Mouse (Mus musculus) spleen, adult 18-20 months (tissue): ENCODE measurements around the gene 1700001C19Rik.
"Not testable (repeated sequence)": the region's sequence is repeated elsewhere in the genome, so short reads cannot be mapped to it uniquely, and the experiment has no call there.

Source experiments
- DNase-seq, 2 experiments: peaks; one replicate each; pipeline ENCODE4 v3.0.0; 2022; ENCODE audit warnings: mixed read lengths in 2 of 2

1700001C19Rik gene

DNA sequence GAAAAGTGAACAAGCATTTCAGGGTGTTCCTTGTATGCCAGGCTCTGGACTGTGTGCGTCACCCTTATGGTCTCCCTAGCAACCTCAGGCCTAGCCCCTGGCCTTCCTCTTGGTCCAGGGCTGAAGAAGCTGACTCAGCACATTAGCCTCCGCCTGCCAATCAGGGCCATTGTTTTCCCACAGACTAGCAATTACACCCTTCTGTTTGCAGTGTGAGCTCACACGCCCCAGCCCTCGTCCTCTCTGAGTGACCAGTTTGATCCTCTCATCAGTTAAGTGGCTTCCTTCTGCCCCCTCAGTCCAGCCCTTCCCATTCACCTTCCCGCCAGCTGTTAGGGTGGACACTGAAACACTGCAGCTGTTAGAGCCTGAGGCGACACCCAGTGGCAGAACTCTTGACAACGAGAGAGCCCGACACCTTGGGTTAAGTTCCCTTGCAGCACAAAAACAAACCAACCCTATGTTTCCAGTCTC is 8.3 kb downstream of the 1700001C19Rik start:
- no peak for DNase-seq

DNA sequence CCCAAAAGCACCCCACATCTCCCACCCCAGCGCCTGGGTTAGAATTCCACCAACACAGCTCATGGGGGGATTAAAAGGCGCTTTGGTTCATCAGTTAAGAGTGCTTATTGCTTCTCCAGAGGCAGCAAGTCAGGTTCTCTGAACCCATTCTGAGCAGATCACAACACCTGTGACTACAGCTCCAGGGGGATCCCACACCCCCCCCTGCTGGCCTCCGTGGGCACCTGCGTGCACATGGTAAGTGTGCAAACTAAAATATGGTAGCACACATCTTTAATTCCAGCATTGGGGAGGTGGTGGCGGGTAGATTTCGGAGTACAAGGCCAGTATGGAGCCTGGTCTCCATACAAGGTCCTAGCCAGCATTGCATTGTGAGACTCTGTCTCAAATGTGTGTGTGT is 9.9 kb downstream of the 1700001C19Rik start:
- no peak for DNase-seq

DNA sequence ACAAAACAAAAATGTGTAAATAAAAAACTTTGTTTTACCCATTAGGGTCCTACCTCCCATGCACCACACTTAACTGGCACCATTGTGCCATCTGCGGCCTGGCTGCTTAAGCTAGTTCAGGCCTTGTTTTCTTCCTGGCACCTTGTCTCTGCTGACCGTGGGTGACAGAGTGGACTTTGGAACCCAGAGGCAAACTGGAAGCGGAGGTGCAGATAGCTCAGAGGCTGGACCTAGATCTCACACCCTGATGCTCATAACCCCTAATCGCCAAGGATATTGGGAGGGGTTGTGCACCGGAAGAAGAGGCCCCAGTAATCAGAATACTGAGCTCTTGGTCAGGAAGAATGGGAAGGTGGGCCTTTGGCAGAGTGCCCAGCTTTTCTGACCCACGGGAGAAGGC is 13.0 kb downstream of the 1700001C19Rik start:
- DNase-seq, result no peak

DNA sequence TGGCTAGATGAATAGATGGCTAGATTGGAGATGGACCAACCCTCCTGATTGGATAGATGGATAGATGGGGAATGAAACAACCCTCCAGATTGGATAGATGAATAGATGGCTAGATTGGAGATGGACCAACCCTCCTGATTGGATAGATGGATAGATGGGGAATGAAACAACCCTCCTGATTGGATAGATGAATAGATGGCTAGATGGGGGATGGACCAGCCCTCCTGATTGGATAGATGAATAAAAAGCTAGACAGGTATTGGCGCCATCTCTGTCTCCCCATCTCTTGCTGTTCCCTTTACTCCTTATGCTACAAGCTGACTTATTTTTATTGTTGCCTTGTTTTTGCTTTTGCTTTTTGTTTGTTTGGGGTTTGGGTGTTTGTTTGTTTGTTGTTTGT is 14.6 kb downstream of the 1700001C19Rik start:
- DNase-seq, result not testable (repeated sequence)

DNA sequence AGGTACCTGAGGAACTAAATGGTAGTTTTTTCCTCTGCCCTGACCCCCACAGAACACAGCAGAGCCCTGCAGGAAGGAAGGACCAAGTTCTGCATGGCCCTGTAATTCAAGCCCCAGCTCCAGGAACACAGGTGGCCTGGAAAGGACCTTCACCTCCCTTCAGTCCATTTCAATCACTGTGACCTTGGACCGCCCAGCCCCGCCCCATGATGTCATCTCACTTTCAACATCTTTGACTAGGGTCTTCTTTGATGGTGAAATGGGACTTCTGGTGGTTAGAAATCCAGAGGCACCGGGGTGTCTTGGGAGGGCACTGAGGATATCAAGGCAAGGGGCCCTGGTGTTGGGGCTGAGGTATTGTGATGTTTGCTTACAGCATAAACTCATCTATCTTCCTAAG is 15.6 kb downstream of the 1700001C19Rik start:
- no peak for DNase-seq

DNA sequence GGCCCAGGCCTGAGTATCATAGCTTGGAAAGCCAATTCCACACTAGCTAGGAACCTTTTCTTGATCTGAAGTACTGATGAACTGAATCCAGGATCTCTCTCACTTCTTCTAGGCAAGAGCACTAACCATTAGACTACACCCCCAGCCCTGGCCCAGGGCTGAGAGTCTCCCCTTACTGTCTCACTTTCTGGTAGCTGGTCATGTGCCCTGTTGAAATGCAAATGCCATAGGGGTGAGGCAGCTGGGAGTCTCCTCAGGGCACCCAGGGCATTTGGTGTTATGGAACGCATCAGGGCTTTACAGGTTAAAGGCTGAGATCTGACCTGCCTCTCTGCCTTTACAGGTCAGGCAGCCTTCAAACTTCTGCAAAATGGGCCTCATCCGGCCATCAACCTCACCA is 17.0 kb downstream of the 1700001C19Rik start:
- DNase-seq, result no peak

DNA sequence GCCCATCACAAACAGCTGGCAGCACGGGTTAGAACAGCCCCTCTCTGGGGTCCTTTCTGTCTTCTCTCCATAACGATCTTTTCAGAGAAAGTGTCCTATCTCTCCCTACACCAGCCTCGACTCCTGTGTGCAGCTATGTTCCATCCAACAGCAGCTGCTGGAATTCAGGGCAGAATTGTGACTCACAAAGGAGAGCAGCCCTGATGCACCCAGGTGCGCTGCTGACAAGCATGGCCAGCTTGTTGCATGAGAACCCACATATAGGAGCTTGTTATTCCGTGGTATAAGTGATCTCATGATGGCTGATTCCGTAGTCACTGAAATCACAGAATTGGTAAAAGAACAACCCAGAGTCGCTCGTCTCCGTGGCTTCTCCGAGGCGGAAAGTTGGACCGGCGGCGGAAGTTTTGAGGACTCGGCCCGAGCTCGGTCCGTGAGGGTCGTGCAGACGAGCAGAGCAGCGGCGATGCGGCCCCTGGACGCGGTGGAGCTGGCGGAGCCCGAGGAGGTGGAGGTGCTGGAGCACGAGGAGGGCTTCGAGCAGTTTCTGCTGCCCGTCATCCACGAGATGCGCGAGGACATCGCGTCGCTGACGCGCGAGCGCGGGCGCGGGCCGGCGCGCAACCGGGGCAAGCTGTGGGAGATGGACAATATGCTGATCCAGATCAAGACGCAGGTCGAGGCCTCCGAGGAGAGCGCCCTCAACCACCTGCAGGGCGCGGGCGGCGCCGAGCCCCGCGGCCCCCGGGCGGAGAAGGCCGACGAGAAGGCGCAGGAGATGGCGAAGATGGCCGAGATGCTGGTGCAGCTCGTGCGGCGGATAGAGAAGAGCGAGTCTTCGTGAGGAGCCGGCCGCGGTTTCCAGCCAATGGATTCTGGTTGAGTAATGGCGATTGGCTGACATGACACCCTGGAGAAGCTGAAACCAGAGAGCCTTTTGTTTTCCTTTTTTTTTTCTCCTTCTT is 27.0 kb downstream of the 1700001C19Rik start:
- peak in 1 of 2 experiments; percentile 22 for DNase-seq

DNA sequence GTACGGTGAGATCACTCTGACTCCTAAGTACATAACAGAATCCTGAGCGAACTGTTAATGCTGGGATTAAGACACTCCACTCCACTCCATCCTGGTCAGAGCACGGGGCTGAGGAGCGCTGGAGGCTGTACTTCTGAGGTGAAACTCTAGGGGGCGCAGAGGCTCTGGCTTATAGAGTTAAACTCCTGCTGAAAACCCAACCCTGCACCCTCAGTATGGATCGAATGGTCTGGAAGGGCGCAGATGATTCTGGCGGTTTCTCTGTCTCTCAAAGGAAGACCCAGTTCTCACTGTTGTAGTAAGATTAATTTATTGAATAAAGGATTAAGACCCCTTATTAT is 28.6 kb downstream of the 1700001C19Rik start:
- peak in 1 of 2 experiments; percentile 57 for DNase-seq

DNA sequence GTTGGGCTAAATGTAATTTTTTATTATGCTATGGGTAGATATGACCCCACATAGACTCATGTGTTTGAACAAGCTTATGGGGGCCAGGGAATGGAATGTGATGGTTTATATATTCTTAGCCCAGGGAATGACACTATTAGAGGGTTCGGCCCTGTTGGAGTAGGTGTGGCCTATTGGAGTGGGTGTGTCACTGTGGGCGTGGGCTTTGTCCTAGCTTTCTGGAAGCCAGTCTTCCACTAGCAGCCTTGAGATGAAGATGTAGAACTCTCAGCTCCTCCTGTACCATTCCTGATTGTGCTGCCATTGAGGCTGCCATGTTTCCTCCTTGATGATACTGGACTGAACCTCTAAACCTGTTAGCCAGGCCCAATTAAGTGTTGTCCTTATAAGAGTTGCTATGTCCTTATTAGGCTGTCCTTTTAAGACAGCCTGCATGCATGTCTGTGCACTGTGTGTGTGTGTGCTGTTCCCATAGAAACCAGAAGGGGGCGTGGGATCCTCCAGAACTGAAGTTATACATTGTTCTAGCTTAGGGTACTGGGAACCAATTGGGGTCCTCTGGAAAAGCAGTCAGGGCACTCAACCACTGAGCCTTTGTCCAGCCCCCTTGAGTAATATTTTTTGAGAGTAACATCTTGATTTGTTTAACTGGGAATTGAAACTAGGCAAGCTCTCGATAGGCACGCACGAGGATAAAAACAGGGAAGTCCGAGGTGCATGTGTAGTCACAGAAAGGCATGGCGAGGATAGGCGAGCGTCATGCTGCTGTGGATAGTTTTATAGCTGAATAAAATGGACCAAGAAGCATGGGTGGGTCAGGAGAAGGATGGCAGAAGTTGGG is 29.2 kb downstream of the 1700001C19Rik start:
- no peak for DNase-seq

DNA sequence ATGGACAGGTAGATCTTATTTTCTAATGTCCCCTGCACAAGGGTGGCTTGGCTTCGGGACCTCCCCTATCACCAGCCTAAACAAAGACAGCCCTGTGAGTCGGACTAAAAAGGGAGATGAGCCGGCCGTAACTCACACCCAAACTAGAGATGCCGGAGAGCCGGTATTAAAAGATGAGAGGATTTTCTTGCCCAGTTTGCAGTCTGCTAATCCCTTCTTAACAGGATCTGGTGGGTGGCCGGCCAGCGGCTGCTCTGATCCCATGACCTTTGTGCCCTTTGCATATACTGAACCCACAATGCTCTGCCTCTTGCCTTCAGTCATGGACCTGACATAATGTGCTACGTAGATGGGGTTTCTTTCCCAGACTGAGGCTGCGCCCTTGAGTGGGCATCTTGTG is 36.7 kb downstream of the 1700001C19Rik start, which contains the start of gene Guca1a:
Gene Guca1a, minus strand, starts transcription at position 134 of the 400 bp plus-strand sequence.
- no peak for DNase-seq

DNA sequence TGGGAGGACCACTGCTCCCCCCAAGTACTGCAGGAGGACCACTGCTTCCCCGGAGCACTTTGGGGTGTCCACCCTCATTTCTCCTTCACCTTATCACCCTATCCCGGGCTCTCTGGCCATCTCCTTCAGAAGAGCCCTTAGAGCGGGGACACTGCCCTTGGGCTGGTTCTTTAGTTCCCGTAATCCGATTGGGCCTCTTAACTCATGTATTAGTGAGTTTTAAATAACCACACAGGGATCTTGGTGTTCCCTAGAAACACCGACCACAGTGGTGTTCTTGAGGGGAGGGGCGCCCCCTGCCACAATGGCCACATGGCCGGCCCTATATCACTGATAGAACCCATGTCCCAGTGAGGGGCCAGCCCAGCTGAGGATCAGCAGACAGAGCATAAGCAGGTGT is 38.1 kb downstream of the 1700001C19Rik start:
- no peak for DNase-seq

DNA sequence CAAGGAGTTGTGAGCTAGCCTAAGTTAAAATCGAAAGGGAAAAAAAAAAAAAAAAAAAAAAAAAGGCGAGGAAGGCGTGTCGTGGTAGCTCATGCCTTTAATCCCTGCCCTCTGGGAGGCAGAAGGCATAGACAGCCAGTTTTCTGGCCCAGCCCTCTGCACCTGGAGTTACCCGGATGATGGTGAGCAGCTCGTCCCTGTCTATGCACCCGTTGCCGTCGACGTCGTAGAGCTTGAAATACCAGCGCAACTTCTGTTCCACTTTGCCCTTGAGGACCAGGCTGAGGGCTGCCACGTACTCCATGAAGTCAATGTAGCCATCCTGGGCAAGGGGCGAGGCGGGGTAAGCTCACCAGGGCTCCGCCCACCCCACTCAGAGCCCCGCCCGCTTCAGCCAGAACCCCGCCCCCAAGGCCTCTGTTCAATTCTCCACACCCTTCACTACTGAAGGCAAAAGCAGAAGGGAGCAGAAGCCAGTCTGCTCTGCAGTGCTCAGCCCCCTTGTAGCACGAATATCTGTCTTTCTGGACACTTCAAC is 41.7 kb downstream of the 1700001C19Rik start:
- DNase-seq, result peak; percentile 13 to 49

DNA sequence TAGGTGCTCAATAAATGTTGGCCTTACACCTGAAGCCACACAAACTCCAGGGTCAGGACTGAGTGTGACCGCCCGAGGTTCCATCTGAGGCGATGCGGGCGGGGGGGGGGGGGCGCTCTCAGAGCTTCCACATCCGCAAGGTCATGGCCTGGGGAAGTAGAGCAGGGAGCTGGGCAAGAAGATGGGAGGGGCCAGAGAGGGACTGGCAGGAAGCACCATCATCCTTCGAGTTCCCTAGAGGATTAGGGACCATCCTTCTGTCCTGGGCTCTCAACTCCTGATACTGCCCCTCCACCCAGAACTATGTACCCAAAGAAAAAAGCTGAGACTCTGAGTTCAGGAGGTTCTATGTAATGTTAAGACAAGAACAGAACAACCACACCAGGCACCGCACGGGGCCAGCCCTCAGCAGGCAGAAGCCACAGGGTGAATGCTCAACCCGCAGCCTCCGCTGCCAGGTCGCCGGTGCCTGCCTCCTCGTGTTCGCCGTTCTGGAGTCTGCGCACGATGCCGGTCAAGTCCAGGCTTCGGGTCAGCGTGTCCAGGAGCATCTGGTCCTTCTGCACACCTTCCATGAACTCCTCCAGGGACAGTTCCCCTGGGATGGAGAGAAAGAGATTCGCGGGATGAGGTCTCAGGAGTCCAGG is 42.8 kb downstream of the 1700001C19Rik start:
- DNase-seq, result peak in 1 of 2 experiments; percentile 24

DNA sequence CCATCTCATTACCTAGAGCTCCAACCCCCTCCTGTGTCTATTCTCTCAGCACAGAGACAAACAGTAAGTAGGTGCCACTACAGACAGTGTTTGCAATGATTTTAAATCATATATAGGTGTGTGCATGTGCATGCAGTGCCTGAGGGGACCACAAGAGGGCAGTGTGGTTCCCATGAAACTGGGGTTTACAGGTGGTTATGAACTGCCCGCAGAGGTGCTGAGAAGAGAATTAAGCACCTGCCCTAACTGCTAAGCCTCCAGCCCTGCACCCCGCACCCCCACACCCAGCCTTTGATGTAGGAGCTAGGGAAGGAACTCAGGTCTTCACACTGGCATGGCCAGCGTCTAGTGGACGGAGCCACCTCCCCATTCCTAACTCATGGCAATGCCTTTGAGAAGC is 50.5 kb downstream of the 1700001C19Rik start:
- DNase-seq, result peak in 1 of 2 experiments; percentile 44

DNA sequence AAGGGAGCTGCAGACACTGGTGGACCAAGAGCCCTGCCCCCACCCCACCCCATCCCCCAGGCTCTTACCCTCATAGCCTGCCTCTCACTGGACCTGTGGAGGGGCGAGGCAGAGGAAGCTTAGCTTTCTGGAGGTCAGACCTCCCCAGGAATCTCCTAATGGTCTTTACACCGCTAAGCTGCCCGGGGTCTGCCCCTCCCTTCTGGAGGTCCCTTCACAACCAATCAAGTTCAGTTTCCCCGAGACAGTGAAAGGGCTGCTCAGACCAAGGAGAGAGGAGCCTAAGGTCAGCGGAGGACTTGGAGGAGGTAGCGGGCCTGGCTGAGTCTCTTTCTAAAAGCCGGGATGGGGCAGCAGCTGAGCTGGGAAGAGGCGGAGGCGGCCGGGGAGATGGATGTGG is 52.0 kb downstream of the 1700001C19Rik start, which contains the start of gene Guca1b:
Gene Guca1b, plus strand, starts transcription at position 249 of the 400 bp plus-strand sequence.
- DNase-seq, result no peak

DNA sequence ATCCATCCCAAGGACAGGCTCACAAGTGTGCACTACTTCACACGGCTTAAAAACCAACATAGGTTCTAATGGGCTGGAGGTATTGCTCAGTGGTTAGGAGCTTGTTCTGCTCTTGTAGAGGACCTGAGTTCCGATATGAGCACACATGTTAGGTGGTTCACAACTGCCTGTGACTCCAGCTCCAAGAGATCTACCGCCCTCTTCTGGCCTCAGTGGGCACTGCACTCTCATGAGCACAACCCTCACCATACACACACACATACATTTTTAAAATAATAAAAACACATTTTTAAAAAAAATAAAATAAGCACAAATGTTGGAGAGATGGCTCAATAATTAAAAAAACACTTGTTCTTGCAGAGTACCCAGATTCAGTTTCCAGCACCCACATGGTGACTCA is 53.1 kb downstream of the 1700001C19Rik start:
- DNase-seq, result no peak

DNA sequence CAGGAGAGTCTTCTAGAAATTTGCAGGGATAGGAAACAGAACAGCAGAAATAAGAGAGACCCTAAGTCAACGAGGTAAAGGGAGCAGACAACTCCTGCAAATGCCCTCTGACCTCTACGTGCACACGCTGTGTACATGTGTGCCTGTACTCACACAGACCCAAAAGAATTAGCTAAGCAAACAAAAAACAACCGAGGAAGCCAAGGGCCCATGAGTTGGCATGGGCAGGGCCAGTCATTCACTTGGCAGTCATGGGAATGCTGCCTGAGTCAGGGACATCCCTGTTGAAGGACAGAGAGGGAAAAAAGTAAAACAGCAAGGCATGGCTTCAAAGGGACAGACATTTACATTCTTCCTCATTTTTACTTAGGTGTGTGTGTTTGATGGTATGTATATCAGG is 53.9 kb downstream of the 1700001C19Rik start:
- no peak for DNase-seq

DNA sequence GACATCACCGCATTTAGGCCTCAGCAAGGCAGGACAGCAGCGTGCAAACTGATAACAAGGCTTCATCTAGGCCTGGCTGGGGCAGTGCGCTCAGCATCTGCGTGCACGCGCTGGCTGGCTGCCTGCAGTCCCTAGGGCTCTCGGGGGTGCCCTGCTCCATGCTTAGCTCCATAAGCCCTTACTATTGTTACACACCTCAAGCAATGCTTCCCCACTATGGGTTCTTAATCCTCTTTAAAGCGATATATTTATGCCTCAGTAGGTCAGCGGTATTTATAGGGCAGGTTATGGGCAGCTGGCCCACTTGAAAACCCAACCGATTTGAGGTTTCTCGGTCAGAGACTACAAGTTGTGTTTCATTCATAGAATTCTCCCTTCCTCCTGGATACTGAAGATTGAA is 55.3 kb downstream of the 1700001C19Rik start:
- no peak for DNase-seq

DNA sequence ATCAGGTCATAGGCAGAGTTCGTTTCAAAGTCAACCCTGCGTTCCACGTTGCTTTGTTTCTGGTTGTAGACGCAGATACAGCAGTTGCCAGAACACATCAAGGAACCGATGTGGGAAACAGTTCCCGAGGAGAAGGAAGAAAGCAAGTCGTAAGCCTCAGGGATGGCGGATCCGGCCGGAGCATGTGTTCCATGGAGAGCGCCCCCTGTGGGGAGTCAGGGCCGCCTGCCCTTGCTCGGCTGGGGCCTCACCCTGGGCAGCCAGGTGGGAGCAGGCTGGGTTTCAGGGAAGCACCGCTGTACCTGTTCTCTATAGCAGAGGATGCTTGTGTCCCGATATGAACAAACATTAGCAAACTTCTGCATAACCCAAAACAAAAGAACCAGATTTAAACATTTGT is 59.0 kb downstream of the 1700001C19Rik start:
- no peak for DNase-seq

DNA sequence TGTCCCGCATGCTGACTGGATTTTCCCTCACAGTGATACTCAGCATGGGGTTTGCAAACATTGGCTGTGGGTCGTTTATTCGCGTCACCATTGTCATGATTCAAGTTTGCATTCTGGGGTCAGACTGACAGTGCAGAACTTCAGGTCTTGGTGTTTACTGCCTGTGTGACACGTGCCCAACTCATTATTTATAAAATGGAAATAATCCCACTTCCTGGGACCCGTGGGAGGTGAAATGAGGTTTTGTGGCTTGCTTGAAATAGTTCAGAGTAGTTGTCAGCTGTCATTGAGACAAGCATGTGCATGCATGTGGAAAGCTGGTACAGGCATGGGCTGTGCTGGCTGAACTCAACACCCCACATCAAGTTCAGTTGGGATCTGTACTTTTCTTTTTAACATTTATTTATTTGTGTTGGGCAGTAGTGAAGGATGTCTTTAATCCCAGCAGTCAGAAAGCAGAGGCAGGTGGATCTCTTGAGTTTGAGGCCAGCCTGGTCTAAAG is 60.3 kb downstream of the 1700001C19Rik start:
- no peak for DNase-seq

DNA sequence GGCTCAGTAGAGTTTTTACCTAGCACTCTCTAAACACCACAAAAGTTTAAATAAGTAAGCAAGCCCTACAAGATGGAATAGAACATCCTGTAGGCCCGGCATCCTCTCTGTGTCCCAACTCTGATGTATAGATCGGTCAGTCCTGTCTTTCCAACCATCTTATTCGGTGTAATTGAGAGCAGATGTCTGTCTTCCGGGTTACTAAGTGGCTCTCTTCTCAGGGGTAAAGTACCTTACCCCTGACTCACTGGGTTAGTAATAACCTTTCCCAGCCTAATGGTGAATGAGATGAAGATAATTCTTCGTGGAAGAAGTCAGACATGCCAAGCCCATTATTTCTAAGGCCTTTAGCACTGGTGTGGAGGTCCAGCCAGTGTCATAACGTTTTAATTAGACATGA is 63.2 kb downstream of the 1700001C19Rik start:
- no peak for DNase-seq

DNA sequence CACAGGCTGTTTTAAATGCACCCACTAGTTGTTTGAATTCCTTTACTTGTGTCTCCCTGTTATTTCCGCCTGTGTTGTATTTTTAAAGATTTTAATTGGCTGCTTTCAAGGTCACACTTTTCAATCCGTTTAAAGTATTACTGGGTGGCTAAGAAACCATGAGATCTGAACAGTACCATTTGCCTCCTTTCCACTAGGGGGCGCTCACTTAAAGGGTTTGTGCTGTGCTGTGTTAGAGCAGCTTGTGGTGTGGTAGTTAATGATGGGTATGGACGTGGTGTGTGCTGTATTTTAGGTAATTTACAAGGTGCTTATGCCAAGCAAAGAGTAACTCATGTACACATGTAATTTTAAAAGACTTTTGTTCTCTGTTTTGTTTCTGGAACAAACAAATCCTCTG is 65.7 kb downstream of the 1700001C19Rik start:
- DNase-seq, result peak in 1 of 2 experiments; percentile 54
